Comparison of ENCODE assay signal across 9 mouse cellular contexts in genomic region chr4:156194346-156194745, GRCm38 (mm10). TPM values are rescaled to one million over a fixed set of nuclear protein-coding genes. Genes with fewer than 3 reads are reported as not detected.
DNase-seq lines count a peak whose midpoint lies in the region; ATAC-seq lines count a peak whose summit lies in the region.
"Had no signal": no experiment of that assay in that cellular context is flagged by ENCODE, and none has a peak within 500 bp of the region (broad histone marks: within the 10 kb centered on the region; RNA-seq: fewer than 3 reads in every experiment).

No protein-coding gene starts in this region.

- DNase-seq in heart, postnatal 36 days: no peak
- no peak for DNase-seq in neural tube, embryonic 11.5 days (ENCODE audit: low spot score)
- no peak for DNase-seq in neural tube, embryonic 10.5 days (ENCODE audit: extremely low spot score, low spot score)
- DNase-seq in urinary bladder, adult 2 months (ENCODE audit: low spot score): no peak
- no peak for DNase-seq in cerebellum, adult 9-10 months
- no peak for DNase-seq in gastrocnemius, postnatal 25 days
- DNase-seq: gastrocnemius, postnatal 14 days had no signal

- peaks cover 62% of the 10 kb centered on the region for H3K4me1 ChIP-seq in heart, embryonic 13.5 days
- H3K4me1 ChIP-seq in neural tube, embryonic 11.5 days (ENCODE audit: control insufficient read depth, insufficient read depth, low read length): peaks cover 40% of the 10 kb centered on the region
- peaks cover 58% of the 10 kb centered on the region for H3K4me1 ChIP-seq in intestine, embryonic 16.5 days (ENCODE audit: control insufficient read depth, insufficient read depth, low read length)

- WGBS in heart, embryonic 13.5 days: 60% methylated on average over 6 of the region's 6 CpGs
- WGBS in neural tube, embryonic 11.5 days: 23% methylated on average over 6 of the region's 6 CpGs
- WGBS in intestine, embryonic 16.5 days: 50% methylated on average over 6 of the region's 6 CpGs

- no peak for ATAC-seq in heart, embryonic 13.5 days (ENCODE audit: extremely low read depth, insufficient number of reproducible peaks, low FRiP score, low TSS enrichment)
- no peak for ATAC-seq in neural tube, embryonic 11.5 days (ENCODE audit: insufficient read depth, low FRiP score, low TSS enrichment)
- ATAC-seq in intestine, embryonic 16.5 days: no peak

- intact Hi-C loops in heart, postnatal 36 days (cut with DNase I): loop anchor here (5.0 kb wide), 1 partner anchor 82 kb away; no protein-coding TSS in a partner anchor

- H3K4me3 ChIP-seq in heart, embryonic 13.5 days: no peak overlapping the region
- 0 out of 2 replicates have a peak overlapping the region, but pooled peaks have one; percentile 8 for H3K4me3 ChIP-seq in neural tube, embryonic 11.5 days (ENCODE audit: low read depth, low read length)
- no peak overlapping the region for H3K4me3 ChIP-seq in intestine, embryonic 16.5 days (ENCODE audit: low read length)

- peaks cover 45% of the 10 kb centered on the region for H3K36me3 ChIP-seq in heart, embryonic 13.5 days
- peaks cover 6% of the 10 kb centered on the region for H3K36me3 ChIP-seq in neural tube, embryonic 11.5 days (ENCODE audit: control insufficient read depth, insufficient read depth, low read length)
- H3K36me3 ChIP-seq in intestine, embryonic 16.5 days (ENCODE audit: control insufficient read depth, insufficient read depth, low read length): peaks cover 4% of the 10 kb centered on the region; the same call in 1 of the 2 replicates

- no peaks in the 10 kb centered on the region for H3K9me3 ChIP-seq in heart, embryonic 13.5 days
- no peaks in the 10 kb centered on the region for H3K9me3 ChIP-seq in neural tube, embryonic 11.5 days (ENCODE audit: control insufficient read depth, low read length)
- no peaks in the 10 kb centered on the region for H3K9me3 ChIP-seq in intestine, embryonic 16.5 days (ENCODE audit: control insufficient read depth, low read length)

- peak overlapping the region; percentile 25; the same call in 1 of the 2 replicates for H3K9ac ChIP-seq in heart, embryonic 13.5 days
- peak overlapping the region; percentile 27; the same call in 1 of the 2 replicates for H3K9ac ChIP-seq in neural tube, embryonic 11.5 days (ENCODE audit: low read length)
- no peak overlapping the region; the same call in 1 of the 2 replicates for H3K9ac ChIP-seq in intestine, embryonic 16.5 days (ENCODE audit: low read depth, low read length)

- H3K4me2 ChIP-seq in heart, embryonic 13.5 days: peak overlapping the region; percentile 3; the same call in 1 of the 2 replicates
- H3K4me2 ChIP-seq in neural tube, embryonic 11.5 days (ENCODE audit: low read depth): no peak overlapping the region; the same call in 1 of the 2 replicates
- peak overlapping the region; percentile 18; the same call in 1 of the 2 replicates for H3K4me2 ChIP-seq in intestine, embryonic 16.5 days (ENCODE audit: low read depth, low read length)

- H3K27me3 ChIP-seq in heart, embryonic 13.5 days (replicated peaks): no peaks in the 10 kb centered on the region
- H3K27me3 ChIP-seq in neural tube, embryonic 11.5 days (ENCODE audit: control insufficient read depth, insufficient read depth, low read length): no peaks in the 10 kb centered on the region
- H3K27me3 ChIP-seq in intestine, embryonic 16.5 days (replicated peaks; ENCODE audit: control insufficient read depth, insufficient read depth, low read length): no peaks in the 10 kb centered on the region

- no peak overlapping the region for H3K27ac ChIP-seq in heart, embryonic 13.5 days (replicated peaks)
- no peak overlapping the region for H3K27ac ChIP-seq in neural tube, embryonic 11.5 days (ENCODE audit: low read depth, low read length)
- H3K27ac ChIP-seq in intestine, embryonic 16.5 days (ENCODE audit: low read length): no peak overlapping the region; the same call in 1 of the 2 replicates

RNA-seq across cellular contexts. Expression of gene Agrn, which starts 2.9 kb away (rescaled TPM):
- polyA plus RNA-seq in heart, embryonic 13.5 days (2015; fragmentation: Nextera tagmentation; extraction: Ambion mirVana): 43.8 and 45.3 TPM in 2 replicates
- total RNA-seq in heart, postnatal 36 days (2021): 10 to 100 TPM; 34.8 to 42.1 TPM
- polyA plus RNA-seq in neural tube, embryonic 11.5 days (2014; fragmentation: Nextera tagmentation; extraction: Ambion mirVana): 85.9 and 91.9 TPM in 2 replicates
- polyA plus RNA-seq in intestine, embryonic 16.5 days (2015; fragmentation: Nextera tagmentation; extraction: Ambion mirVana): 35.9 and 38.0 TPM in 2 replicates
- 124 and 139 TPM in 2 replicates for polyA plus RNA-seq in urinary bladder, adult 2 months (2012; rRNA removed)
- total RNA-seq in gastrocnemius, postnatal 25 days (2021): 10 to 100 TPM in 1 of 2 experiments, 1 to 10 TPM in 1; 9.7 to 11.3 TPM

RNA-seq across cellular contexts. Expression of gene Isg15, which starts 6.3 kb away (rescaled TPM):
- polyA plus RNA-seq in heart, embryonic 13.5 days (2015; fragmentation: Nextera tagmentation; extraction: Ambion mirVana): 3.5 and 4.3 TPM in 2 replicates
- total RNA-seq in heart, postnatal 36 days (2021): 1 to 10 TPM; 3.5 to 7.0 TPM
- polyA plus RNA-seq in neural tube, embryonic 11.5 days (2014; fragmentation: Nextera tagmentation; extraction: Ambion mirVana): not detected in 2 replicates
- 1.8 and 2.9 TPM in 2 replicates for polyA plus RNA-seq in intestine, embryonic 16.5 days (2015; fragmentation: Nextera tagmentation; extraction: Ambion mirVana)
- 15.0 and 15.6 TPM in 2 replicates for polyA plus RNA-seq in urinary bladder, adult 2 months (2012; rRNA removed)
- total RNA-seq in gastrocnemius, postnatal 25 days (2021): 1 to 10 TPM; 1.0 to 1.1 TPM

RNA-seq across cellular contexts. Expression of gene AW011738, which starts 8.8 kb away (rescaled TPM):
- polyA plus RNA-seq in heart, embryonic 13.5 days (2015; fragmentation: Nextera tagmentation; extraction: Ambion mirVana): 3.2 and 3.3 TPM in 2 replicates
- 1 to 10 TPM; 7.7 to 8.4 TPM for total RNA-seq in heart, postnatal 36 days (2021)
- 1.5 and 1.8 TPM in 2 replicates for polyA plus RNA-seq in neural tube, embryonic 11.5 days (2014; fragmentation: Nextera tagmentation; extraction: Ambion mirVana)
- polyA plus RNA-seq in intestine, embryonic 16.5 days (2015; fragmentation: Nextera tagmentation; extraction: Ambion mirVana): 2.1 and 2.3 TPM in 2 replicates
- polyA plus RNA-seq in urinary bladder, adult 2 months (2012; rRNA removed): 3.0 and 3.1 TPM in 2 replicates
- total RNA-seq in gastrocnemius, postnatal 25 days (2021): 1 to 10 TPM; 2.9 to 3.9 TPM

RNA-seq across cellular contexts. Expression of gene Perm1, which starts 21.3 kb away (rescaled TPM):
- polyA plus RNA-seq in heart, embryonic 13.5 days (2015; fragmentation: Nextera tagmentation; extraction: Ambion mirVana): 2.7 and 3.0 TPM in 2 replicates
- total RNA-seq in heart, postnatal 36 days (2021): 100 to 1,000 TPM; 208 to 223 TPM
- polyA plus RNA-seq in neural tube, embryonic 11.5 days (2014; fragmentation: Nextera tagmentation; extraction: Ambion mirVana): 0.57 and 0.85 TPM in 2 replicates
- polyA plus RNA-seq in intestine, embryonic 16.5 days (2015; fragmentation: Nextera tagmentation; extraction: Ambion mirVana): 0.20 and 0.35 TPM in 2 replicates
- 0.10 and 0.18 TPM in 2 replicates for polyA plus RNA-seq in urinary bladder, adult 2 months (2012; rRNA removed)
- total RNA-seq in gastrocnemius, postnatal 25 days (2021): 100 to 1,000 TPM; 169 to 182 TPM

RNA-seq across cellular contexts. Expression of gene Plekhn1, which starts 40.3 kb away (rescaled TPM):
- polyA plus RNA-seq in heart, embryonic 13.5 days (2015; fragmentation: Nextera tagmentation; extraction: Ambion mirVana): 13.1 and 13.3 TPM in 2 replicates
- 10 to 100 TPM in 1 of 2 experiments, 1 to 10 TPM in 1; 9.2 to 10.2 TPM for total RNA-seq in heart, postnatal 36 days (2021)
- 20.4 and 21.6 TPM in 2 replicates for polyA plus RNA-seq in neural tube, embryonic 11.5 days (2014; fragmentation: Nextera tagmentation; extraction: Ambion mirVana)
- 11.7 and 13.8 TPM in 2 replicates for polyA plus RNA-seq in intestine, embryonic 16.5 days (2015; fragmentation: Nextera tagmentation; extraction: Ambion mirVana)
- polyA plus RNA-seq in urinary bladder, adult 2 months (2012; rRNA removed): 86.6 and 88.2 TPM in 2 replicates
- total RNA-seq in gastrocnemius, postnatal 25 days (2021): 1 to 10 TPM; 5.4 to 6.9 TPM
